In the genomic region with DNA sequence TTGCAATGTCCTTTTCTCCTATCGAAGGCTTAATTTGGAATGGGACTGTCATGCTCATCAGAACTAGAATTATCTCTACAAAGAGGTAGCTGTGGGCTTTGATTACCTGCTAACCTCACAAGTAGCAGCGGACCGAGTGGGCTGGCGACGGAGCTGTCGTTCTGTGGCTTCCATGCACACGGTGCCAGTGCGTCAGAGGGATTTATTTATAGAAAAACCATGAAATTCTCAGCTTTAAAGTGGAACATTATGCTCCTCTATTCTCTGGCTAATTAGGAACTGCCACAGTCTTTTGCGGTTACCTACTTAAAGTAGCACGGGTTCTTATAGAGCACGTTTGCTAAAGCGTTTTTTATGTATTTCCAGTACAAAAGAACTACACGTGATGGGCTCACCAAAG, we compare ENCODE assay signal across 26 mouse cellular contexts.
DNase-seq lines count a peak whose midpoint lies in the region; ATAC-seq lines count a peak whose summit lies in the region.
"Had no signal": no experiment of that assay in that cellular context is flagged by ENCODE, and none has a peak within 500 bp of the region (broad histone marks: within the 10 kb centered on the region; RNA-seq: fewer than 3 reads in every experiment).

No protein-coding gene starts in this region.

- no peaks in the 10 kb centered on the region for H3K4me1 ChIP-seq in forebrain, embryonic 14.5 days (ENCODE audit: control insufficient read depth, insufficient read depth, low read length)
- H3K4me1 ChIP-seq in forebrain, embryonic 15.5 days, result peaks cover 6% of the 10 kb centered on the region
- H3K4me1 ChIP-seq: limb, embryonic 13.5 days; liver, embryonic 13.5 days; lung, embryonic 15.5 days had no signal

- DNase-seq in forebrain, embryonic 14.5 days (ENCODE audit: low spot score), result peak; percentile 21
- peak; percentile 66 for DNase-seq in left cerebral cortex, adult 11 months (ENCODE audit: low spot score)
- DNase-seq in left cerebral cortex, postnatal 4 days, result no peak
- DNase-seq in left cerebral cortex, postnatal 36 days (ENCODE audit: low spot score in 2 of 2), result peak; percentile 51 to 61
- DNase-seq in spleen, postnatal 4 days (ENCODE audit: low spot score in 2 of 2), result no peak
- DNase-seq: adrenal gland, postnatal 10 days; cerebellum, adult 11 months; cerebellum, postnatal 14 days; embryo, embryonic 11 days; gastrocnemius, adult 2 months; heart, postnatal 14 days; kidney, postnatal 4 days; liver, embryonic 13.5 days; lung, postnatal 4 days; retina, postnatal 1 day; thymus, postnatal 14 days had no signal

- no peak for ATAC-seq in forebrain, embryonic 14.5 days
- ATAC-seq in forebrain, embryonic 15.5 days (replicated peaks), result no peak
- no peak for ATAC-seq in CD4-positive, CD25-positive, alpha-beta regulatory T cell, adult 4 months
- ATAC-seq: activated CD4-positive, CD25-positive, alpha-beta regulatory T cell, adult 4 months; hindbrain, embryonic 16.5 days; intestine, postnatal 0 days had no signal

- no peak overlapping the region for H3K27ac ChIP-seq in forebrain, embryonic 14.5 days (ENCODE audit: low read depth, low read length)
- H3K27ac ChIP-seq in forebrain, embryonic 15.5 days (replicated peaks), result no peak overlapping the region
- H3K27ac ChIP-seq: gastrocnemius, adult 2 months; kidney, embryonic 15.5 days; limb, embryonic 13.5 days; liver, embryonic 13.5 days; lung, embryonic 15.5 days had no signal

- no peaks in the 10 kb centered on the region for H3K36me3 ChIP-seq in forebrain, embryonic 14.5 days (ENCODE audit: control insufficient read depth, insufficient read depth, low read length)
- no peaks in the 10 kb centered on the region for H3K36me3 ChIP-seq in forebrain, embryonic 15.5 days
- H3K36me3 ChIP-seq: G1E; kidney, embryonic 15.5 days; limb, embryonic 13.5 days; liver, embryonic 13.5 days; lung, embryonic 15.5 days had no signal

- H3K4me3 ChIP-seq in forebrain, embryonic 14.5 days (ENCODE audit: low read depth, low read length), result no peak overlapping the region
- no peak overlapping the region for H3K4me3 ChIP-seq in forebrain, embryonic 15.5 days
- H3K4me3 ChIP-seq: gastrocnemius, adult 2 months; kidney, embryonic 15.5 days; limb, embryonic 13.5 days; liver, embryonic 13.5 days; lung, embryonic 15.5 days had no signal

- H3K9me3 ChIP-seq in forebrain, embryonic 14.5 days (replicated peaks; ENCODE audit: control insufficient read depth, low read length), result no peaks in the 10 kb centered on the region
- no peaks in the 10 kb centered on the region for H3K9me3 ChIP-seq in forebrain, embryonic 15.5 days
- H3K9me3 ChIP-seq: kidney, embryonic 15.5 days; limb, embryonic 13.5 days; liver, embryonic 13.5 days; lung, embryonic 15.5 days had no signal

- H3K9ac ChIP-seq in forebrain, embryonic 14.5 days (ENCODE audit: low read length), result no peak overlapping the region
- no peak overlapping the region for H3K9ac ChIP-seq in forebrain, embryonic 15.5 days (replicated peaks)
- H3K9ac ChIP-seq: kidney, embryonic 15.5 days; limb, embryonic 13.5 days; liver, embryonic 13.5 days; lung, embryonic 15.5 days had no signal

- H3K4me2 ChIP-seq in forebrain, embryonic 14.5 days (ENCODE audit: low read length), result no peak overlapping the region
- H3K4me2 ChIP-seq in forebrain, embryonic 15.5 days (replicated peaks), result no peak overlapping the region
- H3K4me2 ChIP-seq: heart, embryonic 11.5 days; kidney, embryonic 15.5 days; limb, embryonic 13.5 days; liver, embryonic 13.5 days; lung, embryonic 15.5 days had no signal

- intact Hi-C loops in left cerebral cortex, postnatal 4 days (cut with DNase I), result no loop called here
- intact Hi-C loops in left cerebral cortex, postnatal 36 days (cut with DNase I), result loop anchor here (10.0 kb wide), 1 partner anchor 157 kb away; no protein-coding TSS in a partner anchor

- 44% methylated on average over 13 of the region's 13 CpGs for WGBS in forebrain, embryonic 14.5 days
- 41% methylated on average over 13 of the region's 13 CpGs for WGBS in forebrain, embryonic 15.5 days

- H3K27me3 ChIP-seq in forebrain, embryonic 14.5 days (replicated peaks; ENCODE audit: control insufficient read depth, insufficient read depth, low read length), result no peaks in the 10 kb centered on the region
- no peaks in the 10 kb centered on the region for H3K27me3 ChIP-seq in forebrain, embryonic 15.5 days
- H3K27me3 ChIP-seq: kidney, embryonic 15.5 days; limb, embryonic 13.5 days; liver, embryonic 13.5 days; lung, embryonic 15.5 days had no signal

Comparison
In these comparisons a context has a peak if more than half of its experiments do, and no peak if none do; other contexts are left out.
1. DNase-seq: peak in forebrain, embryonic 14.5 days (single experiment), left cerebral cortex, adult 11 months (single experiment) and left cerebral cortex, postnatal 36 days (2 of 2); none in left cerebral cortex, postnatal 4 days (single experiment) and spleen, postnatal 4 days (0 of 2).